Mouse (Mus musculus) c-Kit-positive CD71-negative TER-119-negative erythroid progenitor cells, embryonic 14.5 days (primary cell): ENCODE data around the gene Abhd15.

ENCODE experiments used
- DNase-seq: peaks from one replicate; pipeline ENCODE4 v3.0.0-alpha.2; 2013; ENCODE audit warnings: low read depth

Abhd15 gene

DNA sequence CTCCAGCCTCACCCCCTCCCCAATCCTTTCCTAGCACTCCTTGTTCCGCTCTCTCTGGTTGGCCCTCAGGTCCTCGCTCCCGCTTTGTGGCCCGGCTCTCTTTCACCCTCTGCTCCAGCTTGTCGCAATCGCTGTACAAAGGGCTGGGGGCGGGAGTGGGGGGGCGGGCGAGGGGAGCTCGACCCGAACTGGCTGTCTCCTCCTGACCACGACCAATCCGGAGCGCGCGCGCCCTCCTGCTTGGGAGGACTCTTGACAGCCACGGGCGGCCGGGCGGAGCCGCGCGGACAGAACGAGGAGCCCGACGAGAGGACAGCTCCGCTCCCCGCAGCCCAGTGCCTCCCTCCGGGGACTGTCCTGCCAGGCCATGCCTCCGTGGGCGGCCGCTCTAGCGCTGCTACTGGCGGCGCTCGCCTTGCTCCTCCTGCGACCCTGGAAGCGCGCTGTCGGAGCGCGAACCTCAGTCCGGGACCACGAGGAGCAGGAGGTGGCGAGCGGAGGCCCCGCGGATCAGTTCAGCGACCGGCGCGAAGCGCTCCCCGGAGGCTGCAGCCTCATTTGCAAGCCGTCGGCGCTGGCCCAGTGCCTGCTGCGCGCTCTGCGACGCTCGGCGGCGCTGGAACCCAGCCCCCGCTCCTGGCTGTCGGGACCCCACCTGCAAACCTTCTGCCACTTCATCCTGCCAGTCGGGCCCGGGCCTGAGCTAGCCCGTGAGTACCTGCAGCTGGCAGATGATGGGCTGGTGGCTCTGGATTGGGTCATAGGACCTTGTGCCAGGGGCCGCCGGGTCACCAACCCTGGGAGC lies at the start of gene Abhd15:
TSS of gene Abhd15 (plus strand) at position 290 of the 805 bp plus-strand sequence.
- no peak for DNase-seq

DNA sequence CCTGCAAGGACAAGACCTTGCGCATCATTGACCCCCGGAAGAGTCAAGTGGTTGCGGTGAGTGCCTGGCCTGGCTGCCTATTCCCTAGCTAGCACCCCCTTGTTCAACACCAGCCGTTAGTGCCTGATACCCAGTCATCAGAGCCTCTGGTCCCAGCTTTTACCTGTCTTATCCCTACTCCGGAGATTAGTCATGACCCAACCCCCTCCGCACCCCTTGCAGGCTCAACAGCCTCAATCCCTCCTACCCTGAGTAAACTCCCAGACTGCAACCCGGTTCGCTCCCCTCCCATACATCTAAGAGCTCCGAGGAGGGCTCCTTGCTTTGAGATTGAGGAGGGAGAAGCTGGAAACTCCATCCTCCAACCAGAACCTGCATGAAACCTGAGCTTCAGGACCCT lies 48.4 kb upstream of the Abhd15 start:
- DNase-seq, result no peak

DNA sequence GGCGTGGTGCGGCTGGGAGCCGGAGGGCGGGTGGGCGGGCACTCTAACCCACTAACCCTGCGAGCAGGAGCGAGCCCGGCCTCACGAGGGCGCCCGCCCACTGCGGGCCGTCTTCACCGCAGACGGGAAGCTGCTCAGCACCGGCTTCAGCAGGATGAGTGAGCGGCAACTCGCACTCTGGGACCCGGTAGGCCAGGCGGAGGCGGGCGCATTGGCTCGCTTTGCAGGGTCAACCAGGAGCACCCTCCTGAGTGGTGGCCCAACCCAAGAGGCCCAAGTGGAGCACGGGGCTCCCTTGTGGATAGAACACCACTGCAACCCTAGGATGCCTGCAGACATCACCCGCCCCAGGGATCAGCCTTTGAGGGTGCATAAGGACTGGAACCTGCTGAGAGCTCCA lies 47.8 kb upstream of the Abhd15 start:
- peak; percentile 59 for DNase-seq

DNA sequence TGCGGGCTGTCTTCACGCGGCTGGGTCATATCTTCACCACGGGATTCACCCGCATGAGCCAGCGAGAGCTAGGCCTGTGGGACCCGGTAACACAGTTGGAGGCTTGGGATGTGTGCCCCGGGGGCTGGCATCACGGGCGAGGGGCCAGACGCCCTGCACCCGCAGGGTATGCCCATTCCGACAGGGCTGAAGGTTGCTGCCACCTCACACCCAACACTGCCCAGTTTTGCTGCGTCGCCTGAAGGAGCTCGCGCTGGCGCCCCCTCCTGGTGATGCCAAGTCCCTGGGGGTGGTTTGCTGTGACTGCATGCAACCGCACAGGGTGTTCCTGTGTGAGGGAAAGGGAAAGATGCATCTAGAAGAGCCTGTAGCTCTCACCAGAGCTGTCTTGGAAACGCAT lies 47.1 kb upstream of the Abhd15 start:
- peak; percentile 72 for DNase-seq

DNA sequence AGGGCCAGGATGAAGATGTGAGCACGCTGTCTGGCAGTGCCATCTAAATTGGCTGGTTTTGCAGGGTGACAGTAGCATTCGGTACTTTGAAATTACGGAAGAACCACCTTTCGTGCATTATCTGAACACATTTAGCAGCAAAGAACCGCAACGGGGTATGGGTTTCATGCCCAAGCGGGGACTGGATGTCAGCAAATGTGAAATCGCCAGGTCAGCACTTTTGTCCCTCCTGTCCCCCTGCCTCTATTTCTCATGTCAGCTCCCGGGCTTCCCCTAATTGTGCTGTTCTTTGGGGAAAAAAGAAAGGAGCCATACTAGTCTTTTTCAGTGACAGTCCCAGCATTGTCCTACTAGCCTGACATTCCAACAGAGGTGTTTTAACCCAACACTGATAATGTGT lies 46.5 kb upstream of the Abhd15 start:
- no peak for DNase-seq

DNA sequence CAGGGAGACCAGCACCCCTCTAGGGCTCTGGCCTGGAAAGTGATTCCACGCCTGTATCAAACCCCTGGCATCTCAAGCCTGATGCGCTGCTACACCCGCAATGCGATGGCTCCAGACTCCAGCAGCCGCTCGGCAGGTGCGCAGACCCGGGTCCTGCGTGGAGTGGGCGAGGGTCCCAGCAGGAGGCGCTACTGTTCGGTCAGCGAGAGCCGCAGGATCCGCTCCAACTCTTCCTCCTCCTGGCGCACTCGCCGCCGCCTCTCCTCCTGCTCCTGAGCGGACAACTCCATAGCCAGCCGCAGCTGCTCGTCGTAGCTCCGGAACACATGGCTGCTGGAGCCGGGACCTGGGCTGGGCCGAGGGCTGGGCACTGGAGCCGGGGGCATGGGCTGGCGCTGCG lies 43.5 kb upstream of the Abhd15 start:
- no peak for DNase-seq

DNA sequence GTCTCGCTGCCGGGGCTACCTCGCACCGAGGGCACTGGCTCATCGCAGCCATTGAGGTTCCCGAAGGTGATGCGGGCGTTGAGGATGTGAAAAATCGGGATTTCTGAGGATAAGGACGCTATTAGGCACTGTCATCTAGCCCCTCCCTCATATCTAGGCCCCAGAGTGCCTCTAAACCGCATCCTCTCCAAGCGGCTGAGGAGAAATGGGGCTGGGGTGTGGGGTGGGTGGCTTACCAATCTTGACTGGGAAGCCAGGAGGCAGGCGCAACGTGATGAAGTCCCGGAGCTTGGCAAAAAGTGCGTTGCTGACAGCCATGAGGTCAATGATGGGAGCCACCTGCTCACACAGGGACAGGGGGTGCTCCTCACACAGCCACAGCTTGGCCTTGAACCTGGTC lies 42.1 kb upstream of the Abhd15 start:
- DNase-seq, result no peak

DNA sequence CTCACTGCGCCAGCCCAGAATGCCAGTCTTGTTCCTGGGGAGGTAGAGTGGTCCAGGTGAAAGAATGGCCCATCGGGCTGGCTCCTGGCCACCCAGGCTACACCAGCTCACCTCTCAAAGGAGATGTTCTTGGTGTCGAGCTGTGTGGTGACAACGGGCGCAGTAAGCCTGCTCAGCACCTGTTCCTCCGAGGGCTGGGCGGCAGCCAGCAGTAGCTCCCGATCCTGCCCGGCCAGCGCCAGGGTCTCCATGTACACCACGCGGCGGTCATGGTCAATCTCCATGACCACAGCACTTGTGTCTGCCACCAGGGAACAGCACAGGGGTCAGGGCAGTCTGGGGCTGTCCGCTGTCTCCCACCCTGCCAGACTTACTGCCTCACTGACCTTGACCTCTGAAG lies 38.7 kb upstream of the Abhd15 start:
- DNase-seq, result no peak

DNA sequence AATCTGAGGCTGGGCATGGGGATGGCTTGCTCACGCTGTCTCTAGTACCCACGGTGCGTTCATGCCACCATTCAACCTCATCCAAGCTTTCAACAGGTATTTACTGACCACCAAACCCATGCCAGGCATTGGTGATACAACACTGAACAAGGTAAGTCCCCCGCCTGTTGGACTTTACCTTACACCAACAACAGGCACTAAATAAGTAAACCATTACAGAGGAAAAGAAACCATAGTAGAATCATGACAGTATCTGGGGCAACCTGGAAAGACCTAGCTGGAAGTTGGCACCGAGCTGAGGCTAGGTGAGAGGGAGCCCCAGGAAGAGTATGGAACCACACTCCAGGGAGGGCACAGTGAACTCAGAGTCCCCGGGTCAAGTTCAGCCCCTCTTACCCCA lies 38.0 kb upstream of the Abhd15 start:
- no peak for DNase-seq

DNA sequence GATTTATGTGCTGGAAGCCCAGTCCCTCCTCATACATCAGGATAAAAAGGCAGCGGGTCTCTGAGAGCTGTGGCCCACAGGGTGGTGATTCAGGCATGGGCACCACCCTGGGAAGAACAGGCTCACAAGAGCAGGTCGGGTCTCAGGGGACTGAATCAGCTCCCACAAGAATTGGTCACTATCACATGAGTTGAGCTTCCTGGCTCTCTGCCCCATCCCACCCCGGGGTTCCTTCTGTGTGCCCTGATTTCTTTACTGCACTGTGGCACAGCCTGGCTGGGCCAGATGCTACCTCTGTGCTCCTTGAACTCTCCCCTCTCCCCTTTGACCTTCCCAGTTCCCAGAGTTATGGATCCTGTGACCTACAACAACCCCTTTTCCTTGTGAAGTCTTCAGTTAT lies 31.9 kb upstream of the Abhd15 start:
- no peak for DNase-seq

DNA sequence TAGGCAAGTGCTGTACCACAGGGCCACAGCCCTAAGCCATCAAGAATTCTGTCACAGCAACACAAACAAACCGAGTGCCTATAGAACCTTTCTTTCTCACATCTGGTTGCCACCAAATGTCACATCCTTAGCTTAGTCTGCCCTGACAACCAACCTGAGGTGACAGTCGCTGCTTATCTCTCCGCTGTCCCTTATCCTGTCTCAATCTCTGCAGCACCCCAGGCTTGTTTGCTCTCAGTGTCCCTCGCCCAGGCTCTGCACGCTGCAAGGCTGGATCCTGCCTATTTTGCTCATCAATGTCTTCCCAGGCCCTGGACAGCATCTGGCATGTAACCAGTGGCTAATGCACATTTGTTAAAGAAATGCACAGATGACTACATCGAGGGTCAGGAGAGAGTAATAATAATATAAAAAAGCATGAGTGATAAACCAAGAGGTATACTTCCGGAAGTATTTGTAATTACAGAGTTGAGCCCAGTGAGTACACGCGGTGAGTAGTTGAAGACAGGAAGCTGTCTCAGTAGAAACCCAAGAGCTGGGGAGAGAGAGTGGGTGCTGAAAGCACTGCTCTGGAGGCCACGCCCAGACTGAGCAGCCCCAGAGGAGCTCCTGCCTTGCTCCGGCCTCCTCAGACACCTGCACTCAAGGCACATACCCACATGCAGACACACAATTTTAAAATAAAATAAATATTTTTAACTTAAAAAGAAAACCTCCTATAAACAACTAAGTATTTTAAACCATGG lies 31.2 kb upstream of the Abhd15 start:
- DNase-seq, result no peak

DNA sequence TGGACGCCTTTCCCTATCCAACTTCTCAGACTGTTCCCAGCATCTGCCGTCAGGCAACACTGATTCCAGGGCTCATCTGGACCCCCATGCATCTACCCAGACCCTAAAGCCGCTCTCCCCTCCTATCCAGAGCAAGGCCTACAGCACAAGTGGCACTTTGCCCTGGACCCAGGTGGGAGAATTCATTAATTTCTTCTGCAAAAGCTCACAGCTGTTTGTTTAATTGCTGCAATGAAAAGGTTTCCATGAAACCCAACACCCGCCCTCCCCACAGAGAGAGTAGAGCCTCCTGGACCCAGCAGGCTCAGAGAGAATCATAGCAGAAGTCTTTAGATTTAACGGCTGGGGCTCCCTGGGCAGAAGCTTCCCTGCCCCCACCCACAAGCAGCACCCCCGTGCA lies 29.7 kb upstream of the Abhd15 start:
- no peak for DNase-seq

DNA sequence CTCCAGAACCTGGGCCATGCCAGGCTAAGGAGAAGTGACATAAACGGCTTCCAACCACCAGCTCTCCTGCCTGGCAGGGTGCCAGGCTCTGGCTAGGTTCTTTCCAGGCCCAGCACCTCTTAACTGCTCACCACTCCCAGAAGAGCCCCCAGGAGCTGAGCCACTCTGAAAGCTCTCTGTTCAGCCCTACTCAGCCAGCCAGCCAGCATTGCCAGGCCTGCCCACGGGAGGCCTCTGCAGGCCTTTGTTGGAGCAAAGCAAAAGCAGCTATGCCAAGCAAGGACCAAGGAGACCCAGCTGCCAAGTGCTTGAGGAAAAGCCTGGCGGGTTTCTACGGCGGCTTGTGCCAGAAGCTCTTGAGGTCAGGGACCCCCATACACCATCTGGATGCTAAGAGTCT lies 28.1 kb upstream of the Abhd15 start:
- no peak for DNase-seq

DNA sequence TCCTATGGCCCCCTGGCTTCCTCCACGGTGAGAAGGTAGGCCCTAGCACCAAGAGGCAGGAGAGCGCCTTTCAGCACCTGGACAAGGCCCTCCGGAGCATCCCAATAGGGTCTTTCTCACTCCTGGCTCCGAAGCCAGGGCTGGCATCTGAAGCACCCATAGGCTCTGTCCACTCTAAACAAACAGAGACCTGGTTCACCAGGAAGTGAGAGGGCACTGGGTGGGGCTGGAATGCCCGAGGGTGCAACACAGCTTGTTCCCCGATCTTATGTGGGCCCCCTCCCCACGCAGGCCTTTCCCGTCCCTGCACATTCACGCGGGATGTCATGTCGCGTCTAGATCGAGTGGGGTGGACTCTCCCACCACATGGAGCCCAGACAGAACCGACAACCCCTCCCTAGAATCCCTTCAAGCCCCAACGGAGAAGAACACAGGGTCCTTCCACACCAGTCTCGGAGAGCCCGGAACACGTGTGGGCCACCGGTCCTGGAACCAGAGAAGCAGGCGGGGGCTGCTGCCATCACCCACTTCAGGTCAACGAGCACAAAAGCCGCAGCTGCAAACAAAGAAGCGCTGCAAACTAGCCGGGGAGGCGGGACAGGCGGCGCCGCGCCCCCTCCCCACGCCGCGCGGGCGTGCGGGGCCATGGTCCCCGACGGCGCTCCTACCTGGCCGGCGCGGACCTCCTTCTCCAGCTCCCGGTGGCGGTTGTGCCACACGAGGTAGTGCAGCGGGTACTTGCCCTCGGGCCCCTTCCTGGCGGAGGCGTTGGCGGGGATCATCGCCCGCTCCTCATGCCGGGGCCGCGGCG lies 25.9 kb upstream of the Abhd15 start:
- no peak for DNase-seq

DNA sequence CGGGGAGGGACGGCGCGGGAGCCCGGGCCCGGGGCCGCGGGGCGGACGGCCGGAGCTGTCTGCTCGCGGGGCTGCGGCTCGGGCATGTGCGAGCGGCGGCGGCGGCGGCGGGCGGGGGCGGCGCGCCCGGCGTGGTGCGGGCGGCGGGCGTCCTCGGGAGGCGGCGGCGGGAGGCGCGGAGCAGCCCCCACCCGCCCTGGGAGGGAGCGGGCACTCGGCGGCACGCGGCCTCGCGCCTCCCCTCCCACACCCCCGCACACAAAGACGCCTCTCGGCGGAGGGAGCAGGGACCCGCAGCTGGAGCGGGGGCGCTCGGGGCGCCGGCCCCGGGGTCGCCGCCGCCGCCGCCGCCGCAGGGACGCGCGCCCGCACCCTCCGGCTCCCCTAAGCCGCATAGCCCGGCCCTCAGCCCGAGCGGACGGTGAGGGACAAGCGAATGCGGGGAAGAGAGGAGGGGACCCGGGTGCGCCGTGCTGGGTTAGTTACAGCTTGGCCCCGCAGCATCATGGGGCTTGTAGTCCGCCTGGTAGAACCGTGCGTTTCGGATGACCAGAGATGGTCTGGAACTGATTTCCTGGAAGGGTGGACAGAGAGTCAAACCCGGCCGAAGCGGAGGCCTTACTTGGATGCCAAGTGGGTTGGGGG lies 25.2 kb upstream of the Abhd15 start, which contains the start of gene Ankrd13b:
TSS of gene Ankrd13b (minus strand) at position 88 of the 645 bp plus-strand sequence.
- no peak for DNase-seq

DNA sequence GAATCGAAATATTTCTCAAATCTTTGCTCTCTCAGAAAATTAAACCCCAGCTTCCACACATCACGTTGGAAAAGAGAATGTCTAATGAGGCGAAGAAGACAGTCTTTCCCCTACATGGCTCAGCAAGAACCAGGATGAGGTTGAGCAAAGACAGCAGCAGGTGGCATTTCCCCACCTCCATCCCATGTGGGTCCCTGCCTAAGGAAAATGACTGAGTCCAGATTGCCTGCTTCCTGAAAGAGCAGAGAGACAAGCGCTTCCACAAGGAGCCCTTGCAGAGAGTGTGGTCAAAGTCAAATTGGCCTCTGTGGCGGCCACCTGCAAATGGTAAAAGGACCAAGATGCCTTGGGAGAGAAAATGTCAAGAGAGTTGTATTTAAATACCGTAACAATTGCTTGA lies 24.5 kb upstream of the Abhd15 start:
- DNase-seq, result no peak

DNA sequence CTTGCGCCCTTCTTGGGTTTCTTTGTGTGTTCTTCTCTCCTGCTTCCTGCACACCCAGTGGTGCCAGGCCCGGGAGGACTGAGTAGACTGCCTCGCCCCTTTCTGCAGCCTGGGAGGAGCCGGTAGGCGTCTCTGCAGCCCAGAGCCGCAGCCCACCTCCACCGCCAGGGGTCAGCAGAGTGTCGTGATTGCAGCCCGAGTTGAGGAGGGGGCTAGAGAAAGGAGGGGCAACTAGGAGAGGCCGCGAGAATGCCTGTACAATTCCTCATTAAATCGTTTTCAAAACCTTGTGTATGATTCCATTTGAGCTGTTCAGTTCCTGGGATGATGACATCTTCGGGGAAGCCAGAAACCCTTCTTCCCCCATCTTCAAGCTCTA lies 23.8 kb upstream of the Abhd15 start:
- no peak for DNase-seq

DNA sequence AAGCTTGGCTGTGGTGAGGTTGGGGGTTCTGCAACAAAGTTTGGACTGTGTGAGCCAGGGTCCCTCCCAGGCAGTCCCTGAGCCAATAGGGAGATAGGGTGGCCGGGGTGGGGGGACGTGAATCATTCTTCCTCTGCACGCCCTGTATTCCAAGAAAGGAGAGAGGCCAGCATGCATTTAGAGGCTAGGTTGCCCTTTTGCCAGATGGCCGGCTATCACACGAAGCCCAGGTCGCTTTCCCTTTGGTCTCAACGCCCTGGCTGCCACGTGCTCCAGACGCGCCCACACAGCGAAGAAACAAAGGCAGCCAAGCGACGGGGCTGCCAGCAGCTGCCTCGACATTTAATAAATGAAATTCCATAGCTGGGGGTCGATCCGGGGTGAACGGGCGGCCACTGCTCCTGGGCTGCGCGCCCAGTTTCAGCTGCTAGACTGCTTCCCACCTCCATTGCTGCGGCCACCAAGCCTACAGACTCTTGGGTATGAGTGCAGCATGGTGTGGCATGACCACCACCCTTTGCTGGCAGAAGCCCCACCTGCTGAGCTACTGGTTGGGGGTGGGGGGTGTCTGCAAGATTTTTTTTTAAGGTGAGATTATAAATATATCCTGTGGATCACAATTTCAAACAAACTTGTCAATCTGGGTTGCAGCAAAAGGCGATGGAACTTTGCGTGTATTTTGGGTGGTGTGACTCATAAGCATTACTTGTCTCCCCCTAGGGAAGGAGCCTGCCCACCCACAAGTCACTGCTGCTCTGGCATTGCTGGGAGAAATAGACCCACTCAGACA lies 23.2 kb upstream of the Abhd15 start:
- DNase-seq, result no peak

DNA sequence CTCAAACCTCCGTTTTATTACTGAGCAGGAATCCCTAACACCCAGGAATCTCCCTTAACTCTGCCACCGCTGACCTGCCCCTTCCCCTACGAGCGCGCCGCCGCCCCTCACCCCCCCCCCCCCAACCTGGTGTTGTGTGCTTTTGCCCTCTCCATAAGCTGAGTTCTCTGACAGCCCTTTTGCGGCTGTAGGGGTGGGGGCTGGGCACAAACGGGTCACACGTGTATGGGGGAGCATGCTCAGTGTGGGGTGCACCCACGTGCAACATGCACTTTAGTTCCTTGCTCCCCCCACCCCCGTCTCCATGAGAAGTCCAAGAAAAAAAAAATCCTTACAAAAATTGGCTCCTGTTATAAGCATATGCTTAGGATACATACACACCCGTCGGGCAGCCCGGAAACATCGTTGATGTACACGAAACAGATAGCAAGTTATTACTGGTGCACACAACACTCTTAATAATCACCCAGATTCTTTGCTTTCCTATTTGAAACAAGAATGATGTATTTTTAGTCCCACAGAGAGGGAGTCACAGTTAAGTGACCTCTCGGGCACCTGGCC lies 22.5 kb upstream of the Abhd15 start:
- DNase-seq, result no peak

DNA sequence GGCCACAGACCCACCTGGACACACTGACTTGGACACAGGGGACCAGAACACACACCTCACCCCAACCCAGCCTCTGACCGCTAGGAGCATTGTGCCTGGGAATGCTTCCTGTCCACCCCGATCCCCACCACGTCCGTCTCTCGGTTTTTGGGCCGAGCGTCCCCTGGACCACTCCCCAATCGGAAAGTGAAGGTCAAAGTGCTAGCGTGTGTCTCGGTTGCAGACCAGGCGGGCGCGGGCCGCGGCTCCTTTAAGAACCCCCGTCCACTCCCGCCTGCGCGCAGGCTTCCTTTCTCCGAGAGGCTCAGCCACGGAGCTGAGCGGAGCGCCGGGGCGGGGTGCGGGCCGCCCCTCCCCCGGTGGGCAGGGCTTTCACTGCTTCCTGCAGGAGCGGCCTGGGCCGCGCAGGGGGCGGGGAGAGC lies 22.0 kb upstream of the Abhd15 start:
- DNase-seq, result no peak
